Mouse (Mus musculus) left cerebral cortex, postnatal 36 days (tissue): ENCODE data around the gene Gm5475. TPM values are rescaled to one million over a fixed set of nuclear protein-coding genes. Genes with fewer than 3 reads are reported as not detected.
A peak's percentile ranks its signal among the peaks of the same experiment; 100 is the strongest.
"Not testable (repeated sequence)": the region's sequence is repeated elsewhere in the genome, so short reads cannot be mapped to it uniquely, and the experiment has no call there.

Source experiments
- DNase-seq, 2 experiments: peaks; one replicate each; pipeline ENCODE4 v3.0.0; 2021 to 2022; ENCODE audit warnings: low spot score in 2 of 2, mixed read lengths in 1 of 2
- intact Hi-C: fragments of 180-260 bp; cut with DNase I; formaldehyde crosslinking; loops from one replicate; pipeline ENCODE4 v1.15.1; 2025
- total RNA-seq, 2 experiments: library from RNA; stranded (reverse); gene quantifications; 2 replicates each; pipeline ENCODE4 v1.2.3; 2021

Gm5475 gene
- total RNA-seq = not detected

DNA sequence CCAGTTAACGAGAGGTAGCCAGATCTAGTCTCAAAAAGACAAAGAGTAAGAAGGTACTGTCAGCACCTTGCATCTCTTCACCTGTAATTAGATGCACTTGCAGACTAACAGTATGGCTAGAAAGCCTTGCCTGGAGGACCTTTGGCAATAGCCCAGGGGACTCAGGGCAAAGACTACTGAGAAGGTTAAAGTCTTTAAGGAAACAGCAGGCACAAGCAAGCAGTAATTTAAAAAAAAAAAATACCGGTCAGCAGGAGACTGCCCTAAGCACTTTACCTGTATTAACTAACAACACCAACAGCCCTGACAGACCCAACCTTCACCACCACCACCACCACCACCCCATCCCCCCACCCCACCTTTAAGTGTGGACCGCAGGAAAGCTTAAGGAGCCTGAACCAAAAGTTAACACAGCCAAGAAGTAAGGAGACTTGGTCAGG, at the start of gene Gm5475:
Gene Gm5475 (plus strand): TSS at position 390 of the 440 bp plus-strand sequence.
- intact Hi-C loops, DNase-seq: not testable (repeated sequence)

DNA sequence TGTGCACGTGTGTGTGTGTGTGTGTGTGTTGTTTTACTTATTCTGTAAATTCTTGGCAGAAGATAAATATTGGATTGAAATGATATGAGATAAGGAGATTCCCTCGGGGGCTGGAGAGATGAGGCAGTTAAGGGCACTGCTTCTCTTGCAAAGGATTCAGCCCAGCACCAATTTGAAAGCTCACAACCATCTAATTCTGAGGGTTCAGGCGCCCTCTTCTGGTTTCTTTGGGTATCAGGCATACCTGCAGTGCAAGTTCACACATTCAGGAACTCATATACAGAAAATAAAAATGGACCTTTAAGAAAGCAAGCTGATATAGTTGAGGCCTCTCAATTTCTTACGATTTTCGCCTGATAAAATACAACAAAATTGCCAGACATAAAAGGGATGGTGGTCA, 46.9 kb upstream of the Gm5475 start:
- DNase-seq = peak; percentile 49 to 57
- intact Hi-C loops = loop anchor here (5.0 kb wide), 1 partner anchor 113 kb away; no protein-coding TSS in a partner anchor

- intact Hi-C loops = loop anchor here (5.0 kb wide), 1 partner anchor 116 kb away; no protein-coding TSS in a partner anchor
- DNase-seq = not testable (repeated sequence)
Observed at GRCm38 (mm10) chr15:100377847-100378505, 44.0 kb upstream of the Gm5475 start.

- intact Hi-C loops = loop anchor here (5.0 to 10.0 kb wide), 2 partner anchors 75 to 117 kb away; no protein-coding TSS in a partner anchor
- DNase-seq = no peak
Observed at GRCm38 (mm10) chr15:100379658-100380057, 42.3 kb upstream of the Gm5475 start.

DNA sequence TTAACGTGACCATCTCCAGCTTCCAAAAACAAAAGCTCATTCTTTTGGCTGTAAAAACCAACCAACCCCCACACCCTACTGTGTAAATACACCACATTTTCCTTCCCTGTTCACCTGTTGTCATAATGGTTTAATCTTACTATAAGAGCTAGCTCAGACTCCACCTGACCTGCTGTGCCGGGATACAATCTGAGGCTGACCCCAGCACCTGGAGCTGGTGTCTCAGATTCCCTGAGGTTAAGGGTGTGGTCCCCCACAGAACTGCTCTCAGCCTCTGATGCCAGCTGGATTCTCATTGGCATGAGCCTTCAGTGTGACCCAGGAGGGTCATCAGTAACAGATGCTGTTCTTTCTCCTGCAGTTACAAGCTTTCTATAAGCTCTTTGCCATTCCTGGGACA, 41.8 kb upstream of the Gm5475 start:
- DNase-seq = no peak
- intact Hi-C loops = loop anchor here (10.0 kb wide), 1 partner anchor 75 kb away; no protein-coding TSS in a partner anchor

- no peak for DNase-seq
- intact Hi-C loops = loop anchor here (10.0 kb wide), 1 partner anchor 69 kb away; no protein-coding TSS in a partner anchor
Observed at GRCm38 (mm10) chr15:100385705-100386104, 36.2 kb upstream of the Gm5475 start.

DNA sequence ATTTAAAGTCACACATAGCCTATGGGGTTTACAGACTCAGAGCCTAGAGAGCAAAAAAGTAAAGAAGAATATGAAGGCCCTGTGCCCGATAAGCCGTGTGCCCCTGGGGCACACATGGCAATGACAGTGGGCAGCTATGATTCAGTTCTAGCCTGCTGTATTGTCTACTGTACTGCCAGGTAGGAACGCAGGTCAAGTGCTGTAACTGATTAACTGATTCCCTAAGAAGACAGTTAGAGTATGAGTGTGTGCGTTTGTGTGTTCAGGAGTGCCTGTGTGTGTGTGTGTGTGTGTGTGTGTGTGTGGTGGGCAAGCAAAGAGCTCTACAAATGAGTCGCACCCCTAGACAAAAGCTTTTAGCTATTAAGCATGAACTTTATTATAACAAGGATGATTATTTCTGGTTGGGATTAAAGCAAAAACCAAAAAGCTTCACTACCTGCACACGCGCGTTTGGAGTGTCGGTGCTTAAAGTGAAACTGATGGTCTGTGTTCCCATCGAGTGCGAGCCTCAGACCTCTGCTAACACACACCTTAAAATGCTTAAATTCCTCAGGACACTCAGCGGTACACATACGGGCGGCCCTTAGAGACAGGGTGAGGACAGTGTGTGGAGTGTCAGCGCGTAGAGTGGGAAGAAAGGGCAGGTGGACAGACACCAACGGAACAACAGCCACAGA, 34.3 kb upstream of the Gm5475 start:
- intact Hi-C loops = loop anchor here (10.0 kb wide), 1 partner anchor 67 kb away; no protein-coding TSS in a partner anchor
- DNase-seq = no peak

- intact Hi-C loops = loop anchor here (10.0 kb wide), 1 partner anchor 66 kb away; no protein-coding TSS in a partner anchor
- DNase-seq = no peak
Observed at GRCm38 (mm10) chr15:100388224-100388835, 33.6 kb upstream of the Gm5475 start.

DNA sequence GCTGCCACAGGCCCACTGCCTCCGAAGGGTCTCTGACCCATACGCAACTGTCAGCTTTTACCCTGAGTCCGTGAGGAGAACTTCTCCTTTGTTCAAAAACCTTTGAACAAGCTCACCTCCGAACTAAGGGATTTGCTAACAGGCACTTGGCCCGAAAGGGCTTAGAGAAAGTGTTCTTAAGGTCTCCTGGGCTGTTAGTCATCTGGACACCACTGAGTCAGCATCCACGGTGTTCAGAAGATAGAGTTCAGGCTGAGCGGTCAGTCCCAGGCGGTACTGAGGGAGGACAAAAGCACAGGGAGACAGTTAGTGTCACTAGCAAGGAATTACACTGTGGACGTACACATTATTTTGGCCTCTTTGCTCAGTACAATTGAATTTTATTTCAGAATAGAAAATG, 33.1 kb upstream of the Gm5475 start:
- no peak for DNase-seq
- intact Hi-C loops = loop anchor here (10.0 kb wide), 1 partner anchor 66 kb away; no protein-coding TSS in a partner anchor

GRCm38 (mm10) chr15:100391066-100391465, 30.9 kb upstream of the Gm5475 start:
- no peak for DNase-seq
- intact Hi-C loops = no loop called here

- intact Hi-C loops = no loop called here
- DNase-seq = no peak
Observed at GRCm38 (mm10) chr15:100391599-100391998, 30.3 kb upstream of the Gm5475 start.

DNA sequence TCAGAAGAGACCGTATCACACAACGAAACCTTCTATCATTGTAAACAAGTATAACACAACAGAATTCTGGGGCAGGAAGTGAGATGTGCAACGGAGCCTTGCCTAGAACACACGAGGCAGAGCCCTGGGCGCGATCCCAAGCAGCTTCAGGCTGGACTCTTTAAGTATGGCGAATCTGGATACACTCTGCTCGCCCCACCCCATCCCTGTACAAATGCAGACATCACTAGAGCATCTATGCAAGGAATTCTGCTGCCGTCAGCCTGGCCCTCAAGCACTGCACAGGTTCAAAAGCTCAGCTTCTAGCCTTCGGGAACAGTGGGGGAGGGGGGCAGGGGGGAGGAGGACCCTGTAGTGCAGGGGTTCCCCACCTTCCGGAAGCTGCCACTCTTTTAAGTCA, 28.9 kb upstream of the Gm5475 start:
- intact Hi-C loops = no loop called here
- DNase-seq = no peak

- DNase-seq = no peak
- intact Hi-C loops = no loop called here
Observed at GRCm38 (mm10) chr15:100395561-100395960, 26.4 kb upstream of the Gm5475 start.

GRCm38 (mm10) chr15:100400592-100401250, 21.2 kb upstream of the Gm5475 start:
- intact Hi-C loops = no loop called here
- no peak for DNase-seq

- intact Hi-C loops = no loop called here
- no peak for DNase-seq
Observed at GRCm38 (mm10) chr15:100401811-100402210, 20.1 kb upstream of the Gm5475 start.

DNA sequence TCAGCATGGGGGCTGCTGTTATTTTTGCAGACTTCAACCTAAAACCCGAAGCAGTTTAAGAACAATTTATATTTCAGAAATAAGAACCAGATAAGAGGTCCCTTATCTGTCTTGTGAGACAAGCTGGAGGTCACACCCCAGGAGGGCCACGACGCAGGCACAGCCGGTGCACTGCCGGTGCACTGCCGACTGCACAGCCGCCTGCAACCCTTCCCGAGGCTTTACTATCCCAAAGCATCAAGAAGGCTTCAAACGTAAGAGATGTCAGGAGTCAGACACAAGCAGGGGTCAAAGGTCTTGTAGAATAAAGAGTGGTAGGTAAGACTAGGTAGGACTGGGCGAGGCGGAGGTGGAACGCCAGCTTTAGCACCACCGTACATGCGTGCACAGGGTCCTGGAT, 19.6 kb upstream of the Gm5475 start:
- intact Hi-C loops = no loop called here

DNA sequence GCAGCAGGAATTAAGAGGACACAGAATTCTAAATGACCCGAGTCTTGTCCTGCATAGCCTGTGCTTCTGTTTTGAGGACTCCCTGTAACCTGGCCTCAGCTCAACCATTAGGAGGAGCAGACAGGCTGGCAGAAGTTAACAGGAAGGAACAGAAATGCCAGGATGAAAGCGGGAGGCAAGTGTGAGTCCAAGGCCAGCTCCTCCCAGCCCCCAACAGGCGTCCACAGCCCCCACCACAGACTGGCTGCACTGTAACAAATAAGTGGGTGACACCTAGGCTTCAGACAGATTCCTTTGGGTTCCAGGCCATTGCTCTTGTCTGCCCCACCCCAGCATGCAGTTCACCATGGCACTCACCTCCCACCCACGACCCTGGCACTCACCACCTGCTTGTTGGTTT, 19.1 kb upstream of the Gm5475 start:
- intact Hi-C loops = no loop called here
- DNase-seq = no peak

More for the DNA sequence above, 19.6 kb upstream of the Gm5475 start:
- DNase-seq = no peak

- DNase-seq = no peak
- intact Hi-C loops = no loop called here
Observed at GRCm38 (mm10) chr15:100403318-100404000, 18.5 kb upstream of the Gm5475 start.

- intact Hi-C loops = no loop called here
- no peak for DNase-seq
Observed at GRCm38 (mm10) chr15:100406088-100406487, 15.9 kb upstream of the Gm5475 start.
